Mouse (Mus musculus): ENCODE measurements around the gene Apbb1. TPM values are rescaled to one million over a fixed set of nuclear protein-coding genes. Genes with fewer than 3 reads are reported as not detected.

Gene Apbb1
- total RNA-seq, 2 experiments from 2014 or later, result 440 to 458 TPM

GRCm38 (mm10) chr7:105553456-105554211 is 27.8 kb downstream of the Apbb1 start:
- Histone ChIP-seq H3K27ac (peak overlapping the region; percentile 95), H3K4me3 (peak overlapping the region; percentile 73)
- DNase-seq (ENCODE audit: extremely low spot score in 1 of 2, low spot score in 2 of 2), result no peak
- intact Hi-C loops (cut with DNase I), result loop anchor here (2.0 kb wide), 2 partner anchors 27 to 79 kb away; partner anchors contain the start of genes Apbb1 and Trim3
- no peak for TF ChIP-seq CTCF (IDR thresholded peaks at IDR 0.05)

DNA sequence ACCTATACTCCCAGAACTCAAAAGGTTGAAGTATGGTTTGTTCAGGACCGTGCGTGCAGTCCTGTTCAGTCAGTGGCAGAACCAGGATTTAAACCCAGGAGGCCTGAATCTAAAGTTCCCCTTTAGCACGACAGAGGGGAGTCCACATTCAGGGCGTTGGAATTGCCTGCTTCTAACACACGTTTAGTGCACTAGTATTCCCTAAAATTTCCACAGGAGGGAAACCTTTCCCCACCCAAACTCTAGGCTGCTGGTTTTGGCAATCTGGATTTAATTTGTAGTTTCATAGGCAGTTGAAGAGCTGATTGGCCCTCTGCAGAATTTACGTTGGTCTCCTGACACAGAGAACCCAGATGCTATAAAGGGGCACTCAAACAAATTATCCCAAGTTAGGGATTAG is 32.4 kb downstream of the Apbb1 start:
- H3K27ac ChIP-seq, result no peak overlapping the region
- intact Hi-C loops (cut with DNase I), result loop anchor here (2.0 to 5.0 kb wide), 3 partner anchors 54 to 270 kb away; no protein-coding TSS in a partner anchor
- DNase-seq (ENCODE audit: extremely low spot score in 1 of 2, low spot score in 2 of 2), result peak in 1 of 2 experiments; percentile 14
- TF ChIP-seq CTCF (IDR thresholded peaks at IDR 0.05), result peak; percentile 68
- no peak overlapping the region for H3K4me3 ChIP-seq

GRCm38 (mm10) chr7:105547970-105548369 is 33.5 kb downstream of the Apbb1 start:
- no peak overlapping the region for H3K27ac ChIP-seq
- intact Hi-C loops (cut with DNase I), result loop anchor here (2.0 to 5.0 kb wide), 3 partner anchors 55 to 271 kb away; no protein-coding TSS in a partner anchor
- no peak for TF ChIP-seq CTCF (IDR thresholded peaks at IDR 0.05)
- H3K4me3 ChIP-seq, result no peak overlapping the region
- DNase-seq (ENCODE audit: extremely low spot score in 1 of 2, low spot score in 2 of 2), result no peak

- Histone ChIP-seq H3K27ac (no peak overlapping the region), H3K4me3 (no peak overlapping the region)
- DNase-seq (ENCODE audit: extremely low spot score in 1 of 2, low spot score in 2 of 2), result no peak
- intact Hi-C loops (cut with DNase I), result loop anchor here (5.0 kb wide), 1 partner anchor 181 kb away; no protein-coding TSS in a partner anchor
- TF ChIP-seq CTCF (IDR thresholded peaks at IDR 0.05), result no peak
Measured at GRCm38 (mm10) chr7:105545986-105546385, 35.5 kb downstream of the Apbb1 start.

DNA sequence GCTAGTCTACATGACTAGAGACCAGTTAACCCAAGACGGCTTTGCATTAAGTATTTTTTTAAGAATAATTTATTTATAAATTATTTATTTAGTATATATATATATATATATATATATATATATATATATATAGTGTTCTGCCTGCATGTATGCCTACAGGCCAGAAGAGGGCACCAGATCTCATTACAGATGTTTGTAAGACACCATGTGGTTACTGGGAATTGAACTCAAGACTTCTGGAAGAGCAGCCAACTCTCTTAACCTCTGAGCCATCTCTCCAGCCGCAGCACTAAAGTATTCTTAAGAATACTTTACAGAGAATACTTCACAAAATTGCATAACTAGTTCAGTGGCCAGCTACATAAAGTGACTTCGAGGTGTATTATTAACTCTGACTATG is 47.3 kb downstream of the Apbb1 start:
- H3K4me3 ChIP-seq, result no peak overlapping the region
- peak; percentile 44 for TF ChIP-seq CTCF (IDR thresholded peaks at IDR 0.05)
- intact Hi-C loops (cut with DNase I), result no loop called here
- DNase-seq (ENCODE audit: extremely low spot score in 1 of 2, low spot score in 2 of 2), result no peak
- no peak overlapping the region for H3K27ac ChIP-seq

- Histone ChIP-seq H3K27ac (no peak overlapping the region), H3K4me3 (no peak overlapping the region)
- intact Hi-C loops (cut with DNase I), result no loop called here
- no peak for DNase-seq (ENCODE audit: extremely low spot score in 1 of 2, low spot score in 2 of 2)
- no peak for TF ChIP-seq CTCF (IDR thresholded peaks at IDR 0.05)
Measured at GRCm38 (mm10) chr7:105528094-105528493, 53.4 kb downstream of the Apbb1 start.

- peak in 1 of 2 experiments; percentile 51 for DNase-seq (ENCODE audit: extremely low spot score in 1 of 2, low spot score in 2 of 2)
Measured at GRCm38 (mm10) chr7:105527306-105527937, 54.0 kb downstream of the Apbb1 start.

GRCm38 (mm10) chr7:105524222-105524621 is 57.2 kb downstream of the Apbb1 start:
- intact Hi-C loops (cut with DNase I), result loop anchor here (2.0 kb wide), 1 partner anchor 353 kb away; no protein-coding TSS in a partner anchor

More at GRCm38 (mm10) chr7:105527306-105527937, 54.0 kb downstream of the Apbb1 start:
- Histone ChIP-seq H3K4me3 (no peak overlapping the region), H3K27ac (no peak overlapping the region)
- intact Hi-C loops (cut with DNase I), result no loop called here
- peak; percentile 85 for TF ChIP-seq CTCF (IDR thresholded peaks at IDR 0.05)

DNA sequence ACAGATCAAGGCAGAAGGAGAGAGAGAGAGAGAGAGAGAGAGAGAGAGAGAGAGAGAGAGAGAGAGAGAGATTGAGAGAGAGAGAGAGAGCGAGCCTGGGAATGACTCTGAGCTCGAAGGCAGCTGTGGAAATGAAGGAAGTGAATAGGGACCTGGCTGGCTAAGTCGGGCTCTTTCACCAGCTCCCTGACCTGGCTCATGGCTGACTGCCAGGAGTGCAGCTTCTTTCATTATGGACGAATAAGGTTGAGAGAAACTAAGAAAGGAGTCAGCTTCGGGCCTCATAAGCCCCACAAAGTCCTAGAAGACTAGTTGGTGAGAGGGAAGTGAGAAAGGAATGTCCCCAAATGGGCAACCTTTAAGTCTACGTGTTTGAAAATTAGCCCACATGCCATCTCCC is 61.3 kb downstream of the Apbb1 start:
- no peak overlapping the region for H3K4me3 ChIP-seq
- H3K27ac ChIP-seq, result peak overlapping the region; percentile 60
- DNase-seq (ENCODE audit: extremely low spot score in 1 of 2, low spot score in 2 of 2), result peak in 1 of 2 experiments; percentile 23
- TF ChIP-seq CTCF (IDR thresholded peaks at IDR 0.05), result no peak
- intact Hi-C loops (cut with DNase I), result no loop called here

More at GRCm38 (mm10) chr7:105524222-105524621, 57.2 kb downstream of the Apbb1 start:
- DNase-seq (ENCODE audit: extremely low spot score in 1 of 2, low spot score in 2 of 2), result no peak
- Histone ChIP-seq H3K27ac (no peak overlapping the region), H3K4me3 (no peak overlapping the region)
- TF ChIP-seq CTCF (IDR thresholded peaks at IDR 0.05), result no peak

GRCm38 (mm10) chr7:105519771-105520170 is 61.7 kb downstream of the Apbb1 start:
- no peak overlapping the region for H3K4me3 ChIP-seq
- intact Hi-C loops (cut with DNase I), result loop anchor here (1.0 kb wide), 1 partner anchor 32 kb away; no protein-coding TSS in a partner anchor
- H3K27ac ChIP-seq, result peak overlapping the region; percentile 79
- TF ChIP-seq CTCF (IDR thresholded peaks at IDR 0.05), result no peak
- DNase-seq (ENCODE audit: extremely low spot score in 1 of 2, low spot score in 2 of 2), result no peak

- peak; percentile 78 to 80 for DNase-seq (ENCODE audit: extremely low spot score in 1 of 2, low spot score in 2 of 2)
- intact Hi-C loops (cut with DNase I), result loop anchor here (1.0 kb wide), 1 partner anchor 32 kb away; no protein-coding TSS in a partner anchor
- Histone ChIP-seq H3K4me3 (no peak overlapping the region), H3K27ac (peak overlapping the region; percentile 79)
- TF ChIP-seq CTCF (IDR thresholded peaks at IDR 0.05), result no peak
Measured at GRCm38 (mm10) chr7:105519336-105519735, 62.1 kb downstream of the Apbb1 start.

Measured in left cerebral cortex, adult 2 months (tissue).